Mouse (Mus musculus) MN1 (cell line): ENCODE measurements around the gene Rspry1.

Source experiments
- DNase-seq: peaks from one replicate; pipeline ENCODE4 v3.0.0-alpha.2; 2016; ENCODE audit warnings: low spot score

Gene Rspry1

GRCm38 (mm10) chr8:94602471-94603131 lies 864 bp downstream of the Rspry1 start:
- DNase-seq, result peak; percentile 59

- DNase-seq, result no peak
Measured at GRCm38 (mm10) chr8:94604030-94604429, 2.3 kb downstream of the Rspry1 start.

GRCm38 (mm10) chr8:94607064-94607463 lies 5.3 kb downstream of the Rspry1 start:
- no peak for DNase-seq

- no peak for DNase-seq
Measured at GRCm38 (mm10) chr8:94624885-94625284, 23.1 kb downstream of the Rspry1 start.

- no peak for DNase-seq
Measured at GRCm38 (mm10) chr8:94633564-94634194, 31.9 kb downstream of the Rspry1 start.

- DNase-seq, result no peak
Measured at GRCm38 (mm10) chr8:94634211-94634610, 32.5 kb downstream of the Rspry1 start.

- DNase-seq, result no peak
Measured at GRCm38 (mm10) chr8:94641183-94641582, 39.4 kb downstream of the Rspry1 start.

GRCm38 (mm10) chr8:94641938-94642337 lies 40.2 kb downstream of the Rspry1 start:
- no peak for DNase-seq

- DNase-seq, result no peak
Measured at GRCm38 (mm10) chr8:94645202-94645601, 43.5 kb downstream of the Rspry1 start.

GRCm38 (mm10) chr8:94646165-94646564 lies 44.4 kb downstream of the Rspry1 start:
- no peak for DNase-seq

GRCm38 (mm10) chr8:94649496-94649895 lies 47.8 kb downstream of the Rspry1 start:
- no peak for DNase-seq

- no peak for DNase-seq
Measured at GRCm38 (mm10) chr8:94652951-94653350, 51.2 kb downstream of the Rspry1 start.

GRCm38 (mm10) chr8:94654994-94655393 lies 53.3 kb downstream of the Rspry1 start:
- DNase-seq, result no peak

GRCm38 (mm10) chr8:94658031-94658430 lies 56.3 kb downstream of the Rspry1 start:
- DNase-seq, result peak; percentile 28

GRCm38 (mm10) chr8:94660418-94660817 lies 58.7 kb downstream of the Rspry1 start:
- DNase-seq, result no peak

GRCm38 (mm10) chr8:94664722-94665121 lies 63.0 kb downstream of the Rspry1 start:
- DNase-seq, result no peak

GRCm38 (mm10) chr8:94666456-94667308 lies 64.9 kb downstream of the Rspry1 start, which contains the start of gene Arl2bp:
Gene Arl2bp, plus strand, starts transcription at chr8:94666600.
- peak; percentile 99 for DNase-seq

- no peak for DNase-seq
Measured at GRCm38 (mm10) chr8:94674384-94674783, 72.6 kb downstream of the Rspry1 start.

- no peak for DNase-seq
Measured at GRCm38 (mm10) chr8:94675923-94676322, 74.2 kb downstream of the Rspry1 start.

- no peak for DNase-seq
Measured at GRCm38 (mm10) chr8:94678582-94678981, 76.8 kb downstream of the Rspry1 start.

GRCm38 (mm10) chr8:94680414-94680813 lies 78.7 kb downstream of the Rspry1 start:
- no peak for DNase-seq

GRCm38 (mm10) chr8:94682732-94683524 lies 81.2 kb downstream of the Rspry1 start:
- DNase-seq, result no peak
